Mouse (Mus musculus) ES-Bruce4 (cell line): Measurements from ENCODE around the gene Sfxn5.

Source experiments
- CTCF ChIP-seq: IDR thresholded peaks from one replicate; pipeline ENCODE4 v1.8.1; 2011; ENCODE audit warnings: low read depth, low read length
- EP300 ChIP-seq: IDR thresholded peaks from 2 replicates; pipeline ENCODE4 v1.6.1; 2011; ENCODE audit warnings: low read depth, low read length; ENCODE audit not compliant: insufficient read depth

DNA sequence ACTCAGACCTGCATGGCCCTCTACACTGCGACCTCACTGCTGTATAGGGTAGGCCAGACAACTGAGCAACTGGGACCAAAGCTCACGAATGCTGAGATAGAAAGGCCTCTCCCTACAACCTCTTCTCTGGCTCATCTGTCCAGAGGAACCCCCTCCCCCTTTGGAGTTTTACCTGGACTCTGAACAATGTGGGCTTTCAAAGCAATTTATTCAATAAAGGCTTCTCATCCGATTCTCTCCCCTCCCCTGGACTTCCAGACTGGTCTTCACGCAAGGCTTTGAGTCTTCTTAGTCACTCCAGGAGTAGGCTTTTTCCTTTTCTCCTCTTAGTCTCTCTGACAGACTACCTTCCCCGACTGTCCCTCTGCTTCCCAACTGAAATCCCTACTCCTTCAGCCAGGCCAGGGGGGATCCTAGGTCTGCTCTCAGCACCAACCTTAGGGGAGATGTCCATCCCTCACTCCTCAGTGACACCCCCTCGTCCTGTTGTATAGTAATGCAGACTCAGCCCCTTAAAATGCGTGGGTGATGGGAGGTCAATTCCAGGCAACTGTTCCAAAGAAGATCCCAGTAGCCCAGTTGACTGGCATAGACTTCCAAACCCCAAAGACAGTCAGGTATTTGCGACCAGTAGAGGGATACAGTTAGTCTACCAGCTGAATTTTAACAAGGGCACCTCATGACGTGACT lies 141.3 kb downstream of the Sfxn5 start:
- TF ChIP-seq CTCF: no peak
- no peak for TF ChIP-seq EP300
